Mouse (Mus musculus) megakaryocyte progenitor cell, adult 5-6 weeks (primary cell): ENCODE data around the gene Sept10. TPM values are rescaled to one million over a fixed set of nuclear protein-coding genes. Genes with fewer than 3 reads are reported as not detected.
"Not testable (repeated sequence)": the region's sequence is repeated elsewhere in the genome, so short reads cannot be mapped to it uniquely, and the experiment has no call there.

Experiments
- ATAC-seq: replicated peaks from 2 replicates; pipeline ENCODE4 v1.8.0; 2016; ENCODE audit warnings: mild to moderate bottlenecking, moderate TSS enrichment, inconsistent platforms; ENCODE audit not compliant: poor library complexity
- total RNA-seq, 2 experiments: library from RNA; stranded (forward) in 1 of 2; stranded (reverse) in 1 of 2; fragments of 157-497, 149-512 nt in 1 of 2; fragments of 200-1000 nt in 1 of 2; gene quantifications; 2 replicates each; pipeline versions ENCODE4 v1.2.3 to v1.2.4; 2015 to 2017

Sept10 gene
- total RNA-seq, 2 experiments from 2014 or later = 2.5 to 10.2 TPM

- ATAC-seq = no peak
Observed at GRCm38 (mm10) chr10:59133478-59134009, 88.1 kb downstream of the Sept10 start.

GRCm38 (mm10) chr10:59131926-59132628 lies 89.6 kb downstream of the Sept10 start:
- peak; percentile 84 for ATAC-seq

GRCm38 (mm10) chr10:59127637-59128036 lies 94.0 kb downstream of the Sept10 start:
- no peak for ATAC-seq

- ATAC-seq = peak; percentile 64
Observed at GRCm38 (mm10) chr10:59125497-59125896, 96.2 kb downstream of the Sept10 start.

- ATAC-seq = no peak
Observed at GRCm38 (mm10) chr10:59119811-59120210, 101.8 kb downstream of the Sept10 start.

- no peak for ATAC-seq
Observed at GRCm38 (mm10) chr10:59119001-59119400, 102.6 kb downstream of the Sept10 start.

GRCm38 (mm10) chr10:59117555-59117954 lies 104.1 kb downstream of the Sept10 start:
- no peak for ATAC-seq

GRCm38 (mm10) chr10:59116331-59116730 lies 105.3 kb downstream of the Sept10 start:
- no peak for ATAC-seq

GRCm38 (mm10) chr10:59115691-59116090 lies 106.0 kb downstream of the Sept10 start:
- ATAC-seq = no peak

GRCm38 (mm10) chr10:59114535-59115291 lies 106.9 kb downstream of the Sept10 start:
- no peak for ATAC-seq

GRCm38 (mm10) chr10:59113386-59113785 lies 108.3 kb downstream of the Sept10 start:
- no peak for ATAC-seq

GRCm38 (mm10) chr10:59112755-59113154 lies 108.9 kb downstream of the Sept10 start:
- ATAC-seq = peak; percentile 66

- ATAC-seq = no peak
Observed at GRCm38 (mm10) chr10:59110386-59110785, 111.3 kb downstream of the Sept10 start.

GRCm38 (mm10) chr10:59109015-59109414 lies 112.6 kb downstream of the Sept10 start:
- peak; percentile 91 for ATAC-seq

GRCm38 (mm10) chr10:59106644-59107043 lies 115.0 kb downstream of the Sept10 start:
- ATAC-seq = no peak

- ATAC-seq = no peak
Observed at GRCm38 (mm10) chr10:59105885-59106284, 115.8 kb downstream of the Sept10 start.

- no peak for ATAC-seq
Observed at GRCm38 (mm10) chr10:59104683-59105082, 117.0 kb downstream of the Sept10 start.

- ATAC-seq = not testable (repeated sequence)
Observed at GRCm38 (mm10) chr10:59103076-59103475, 118.6 kb downstream of the Sept10 start.

GRCm38 (mm10) chr10:59091988-59092387 lies 129.7 kb downstream of the Sept10 start:
- ATAC-seq = no peak
